Mouse (Mus musculus) spleen, adult 2 months (tissue): ENCODE measurements around the gene Fam117a. TPM values are rescaled to one million over a fixed set of nuclear protein-coding genes. Genes with fewer than 3 reads are reported as not detected.
A peak's percentile ranks its signal among the peaks of the same experiment; 100 is the strongest.

Experiments used
- DNase-seq, 2 experiments: peaks; one replicate each; pipeline versions ENCODE4 v3.0.0 to v3.0.0-alpha.2; 2012 to 2021; ENCODE audit warnings: low spot score in 2 of 2, low read depth in 1 of 2
- H3K27ac ChIP-seq: fragments of 200-500 bp; 2 replicates; pipeline ENCODE4 v1.5.1; 2012; ENCODE audit warnings: low read length, inconsistent platforms; ENCODE audit not compliant: insufficient read depth
- H3K27me3 ChIP-seq: fragments of 200-500 bp; 2 replicates; pipeline ENCODE4 v1.6.1; 2012; ENCODE audit warnings: mild to moderate bottlenecking, moderate library complexity, low read length, inconsistent platforms; ENCODE audit not compliant: control insufficient read depth, insufficient read depth
- H3K36me3 ChIP-seq: fragments of 200-500 bp; 2 replicates; pipeline ENCODE4 v1.6.1; 2012; ENCODE audit warnings: mild to moderate bottlenecking, low read length, inconsistent platforms; ENCODE audit not compliant: control insufficient read depth, insufficient read depth
- H3K4me1 ChIP-seq: fragments of 200-500 bp; 2 replicates; pipeline ENCODE4 v1.6.1; 2011; ENCODE audit warnings: inconsistent platforms; ENCODE audit not compliant: control insufficient read depth, insufficient read depth, insufficient read length
- H3K4me3 ChIP-seq: fragments of 200-500 bp; 2 replicates; pipeline ENCODE4 v1.5.1; 2011; ENCODE audit warnings: mild to moderate bottlenecking, inconsistent platforms; ENCODE audit not compliant: insufficient read depth, insufficient read length; ENCODE audit errors: extremely low read depth
- CTCF ChIP-seq: fragments of 200-500 bp; IDR thresholded peaks from 2 replicates; pipeline ENCODE4 v1.5.1; 2011; ENCODE audit warnings: mild to moderate bottlenecking, inconsistent platforms; ENCODE audit not compliant: insufficient read depth, insufficient read length, insufficient replicate concordance; ENCODE audit errors: extremely low read depth
- POLR2A ChIP-seq: fragments of 200-500 bp; IDR thresholded peaks from 2 replicates; pipeline ENCODE4 v1.6.1; 2011; ENCODE audit warnings: low read depth, low read length, inconsistent platforms
- WGBS: fragments of 180-500 bp; shearing (Covaris S2); methylation state at CpG from one replicate; pipeline ENCODE4 v1.1.7; 2018; 5-methylcytosine and 5-hydroxymethylcytosine counted together
- polyA plus RNA-seq: library from polyadenylated mRNA; depleted of rRNA; stranded (reverse); fragments of >200 nt; gene quantifications from 2 replicates; pipeline ENCODE4 v1.2.3, GENCODE M21; 2012

Gene Fam117a
- polyA plus RNA-seq, 1 experiment = 123 TPM

GRCm38 (mm10) chr11:95339471-95340021, 2.7 kb downstream of the Fam117a start:
- no peak for DNase-seq
- Histone ChIP-seq H3K27ac (peak overlapping the region; percentile 26), H3K27me3 (no peaks in the 10 kb centered on the region), H3K4me3 (peak overlapping the region; percentile 22), H3K4me1 (peaks cover 14% of the 10 kb centered on the region; the same call in 1 of the 2 replicates), H3K36me3 (no peaks in the 10 kb centered on the region)
- WGBS = 20% methylated on average over 14 of the region's 14 CpGs
- TF ChIP-seq CTCF = no peak
- no peak for TF ChIP-seq POLR2A

DNA sequence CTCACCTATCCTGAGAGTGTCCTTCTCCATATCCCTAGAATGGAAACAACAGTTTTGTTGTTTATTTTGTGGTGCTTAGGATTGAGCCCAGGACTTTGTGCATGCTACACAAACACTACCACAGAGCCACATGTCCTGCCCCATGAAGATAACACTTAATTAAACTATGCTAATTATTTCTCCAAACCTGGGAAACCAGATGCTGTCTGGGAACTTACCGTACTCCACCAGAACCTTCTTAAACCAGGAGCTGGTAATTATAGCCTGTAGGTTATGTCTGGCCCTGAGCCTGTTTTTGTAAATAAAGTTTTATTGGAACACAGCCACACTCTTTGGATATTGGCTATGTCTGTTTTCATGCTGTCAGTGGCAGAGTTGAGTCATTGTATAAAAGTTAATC, 3.4 kb downstream of the Fam117a start:
- H3K4me1 ChIP-seq = peaks cover 14% of the 10 kb centered on the region; the same call in 1 of the 2 replicates
- 73% methylated on average over 1 of the region's 1 CpGs for WGBS
- no peak for DNase-seq
- H3K4me3 ChIP-seq = no peak overlapping the region
- H3K36me3 ChIP-seq = no peaks in the 10 kb centered on the region
- H3K27me3 ChIP-seq = no peaks in the 10 kb centered on the region
- H3K27ac ChIP-seq = no peak overlapping the region; the same call in 1 of the 2 replicates
- TF ChIP-seq CTCF (no peak), POLR2A (no peak)

GRCm38 (mm10) chr11:95340664-95341063, 3.8 kb downstream of the Fam117a start:
- Histone ChIP-seq H3K27me3 (no peaks in the 10 kb centered on the region), H3K27ac (no peak overlapping the region; the same call in 1 of the 2 replicates), H3K4me3 (no peak overlapping the region), H3K36me3 (no peaks in the 10 kb centered on the region), H3K4me1 (peaks cover 14% of the 10 kb centered on the region; the same call in 1 of the 2 replicates)
- WGBS = 12% methylated on average over 5 of the region's 5 CpGs
- DNase-seq = no peak
- no peak for TF ChIP-seq CTCF
- no peak for TF ChIP-seq POLR2A

GRCm38 (mm10) chr11:95343180-95343579, 6.4 kb downstream of the Fam117a start:
- no peak for DNase-seq
- H3K27ac ChIP-seq = no peak overlapping the region
- TF ChIP-seq CTCF = no peak
- no peak for TF ChIP-seq POLR2A
- peaks cover 14% of the 10 kb centered on the region; the same call in 1 of the 2 replicates for H3K4me1 ChIP-seq
- WGBS = 73% methylated on average over 4 of the region's 4 CpGs
- H3K4me3 ChIP-seq = no peak overlapping the region
- H3K27me3 ChIP-seq = no peaks in the 10 kb centered on the region
- peaks cover 11% of the 10 kb centered on the region; the same call in 1 of the 2 replicates for H3K36me3 ChIP-seq

GRCm38 (mm10) chr11:95344181-95344580, 7.4 kb downstream of the Fam117a start:
- Histone ChIP-seq H3K36me3 (peaks cover 14% of the 10 kb centered on the region), H3K27me3 (no peaks in the 10 kb centered on the region), H3K27ac (no peak overlapping the region), H3K4me1 (peaks cover 11% of the 10 kb centered on the region; the same call in 1 of the 2 replicates), H3K4me3 (no peak overlapping the region)
- no peak for TF ChIP-seq POLR2A
- no peak for TF ChIP-seq CTCF
- DNase-seq = no peak
- 84% methylated on average over 2 of the region's 2 CpGs for WGBS

DNA sequence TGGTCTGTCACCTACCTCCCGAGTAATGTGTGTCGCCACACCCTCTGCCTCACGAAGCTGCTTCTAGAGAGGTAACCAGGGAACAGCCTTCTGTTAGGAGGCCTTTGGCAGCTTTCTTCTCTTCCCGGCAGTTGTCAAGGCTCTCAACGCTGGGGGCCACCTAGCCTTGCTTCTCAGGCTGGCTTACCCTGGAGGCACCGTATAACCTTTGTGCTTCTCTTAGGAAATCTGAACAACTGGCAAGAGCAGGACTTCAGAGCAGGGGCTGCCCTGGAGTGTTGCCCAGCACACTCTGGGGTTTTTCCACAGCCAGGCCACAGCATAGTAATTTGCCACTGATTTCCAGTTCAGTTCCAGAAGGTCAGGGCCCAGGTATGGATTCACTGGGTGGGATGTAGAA, 13.5 kb downstream of the Fam117a start:
- WGBS = 68% methylated on average over 6 of the region's 6 CpGs
- no peak for DNase-seq
- no peak overlapping the region for H3K4me3 ChIP-seq
- peak overlapping the region; percentile 42; the same call in 1 of the 2 replicates for H3K27ac ChIP-seq
- TF ChIP-seq POLR2A (no peak), CTCF (no peak)
- H3K4me1 ChIP-seq = peaks cover 29% of the 10 kb centered on the region; the same call in 1 of the 2 replicates
- peaks cover 14% of the 10 kb centered on the region for H3K36me3 ChIP-seq
- no peaks in the 10 kb centered on the region for H3K27me3 ChIP-seq

- Histone ChIP-seq H3K4me3 (no peak overlapping the region), H3K36me3 (peaks cover 13% of the 10 kb centered on the region), H3K4me1 (peaks cover 34% of the 10 kb centered on the region; the same call in 1 of the 2 replicates), H3K27ac (peak overlapping the region; percentile 74), H3K27me3 (no peaks in the 10 kb centered on the region)
- DNase-seq = peak in 1 of 2 experiments; percentile 52
- WGBS = 48% methylated on average over 3 of the region's 3 CpGs
- TF ChIP-seq CTCF = no peak
- TF ChIP-seq POLR2A = no peak
These were observed 14.1 kb downstream of the Fam117a start for GRCm38 (mm10) chr11:95350960-95351359.
